Mouse (Mus musculus) heart, embryonic 12.5 days (tissue): ENCODE results near the gene Fndc1. TPM values are rescaled to one million over a fixed set of nuclear protein-coding genes. Genes with fewer than 3 reads are reported as not detected.

Experiments
- ATAC-seq: fragments of 200-750 bp; cut with Nextera tagmentation; 2 replicates; pipeline ENCODE4 v1.8.0; 2017; ENCODE audit warnings: moderate TSS enrichment, moderate library complexity; ENCODE audit not compliant: insufficient number of reproducible peaks, low FRiP score
- H3K27ac ChIP-seq: fragments of 300-500 bp; sonication (generic); 2 replicates; pipeline ENCODE4 v1.5.1; 2016; ENCODE audit warnings: mild to moderate bottlenecking, moderate library complexity; ENCODE audit not compliant: poor library complexity, severe bottlenecking
- H3K27me3 ChIP-seq: fragments of 300-500 bp; sonication (generic); replicated peaks from 2 replicates; pipeline ENCODE4 v1.6.1; 2016; ENCODE audit warnings: mild to moderate bottlenecking, moderate library complexity
- H3K36me3 ChIP-seq: fragments of 300-500 bp; sonication (generic); 2 replicates; pipeline ENCODE4 v1.6.1; 2016; ENCODE audit warnings: mild to moderate bottlenecking, moderate library complexity
- H3K4me1 ChIP-seq: fragments of 300-500 bp; sonication (generic); replicated peaks from 2 replicates; pipeline ENCODE4 v1.6.1; 2016; ENCODE audit warnings: mild to moderate bottlenecking
- H3K4me2 ChIP-seq: fragments of 300-500 bp; sonication (generic); 2 replicates; pipeline ENCODE4 v1.6.1; 2016; ENCODE audit warnings: mild to moderate bottlenecking, moderate library complexity
- H3K4me3 ChIP-seq: fragments of 300-500 bp; sonication (generic); 2 replicates; pipeline ENCODE4 v1.5.1; 2016; ENCODE audit warnings: mild to moderate bottlenecking
- H3K9ac ChIP-seq: fragments of 300-500 bp; sonication (generic); 2 replicates; pipeline ENCODE4 v1.6.1; 2016; ENCODE audit warnings: mild to moderate bottlenecking, moderate library complexity
- H3K9me3 ChIP-seq: fragments of 300-500 bp; sonication (generic); replicated peaks from 2 replicates; pipeline ENCODE4 v1.6.1; 2016; ENCODE audit warnings: mild to moderate bottlenecking, moderate library complexity
- WGBS: fragments of 180-500 bp; shearing (Covaris S2); methylation state at CpG from one replicate; pipeline ENCODE4 v1.1.7; 2016; 5-methylcytosine and 5-hydroxymethylcytosine counted together
- polyA plus RNA-seq: library from polyadenylated mRNA; unstranded; fragments of >200 nt; fragmentation: Nextera tagmentation; extraction: Ambion mirVana; gene quantifications from 2 replicates; pipeline ENCODE4 v1.2.1, GENCODE M21; 2016

The Fndc1 gene
- polyA plus RNA-seq, 1 experiment from 2014 or later: 4.6 TPM

DNA sequence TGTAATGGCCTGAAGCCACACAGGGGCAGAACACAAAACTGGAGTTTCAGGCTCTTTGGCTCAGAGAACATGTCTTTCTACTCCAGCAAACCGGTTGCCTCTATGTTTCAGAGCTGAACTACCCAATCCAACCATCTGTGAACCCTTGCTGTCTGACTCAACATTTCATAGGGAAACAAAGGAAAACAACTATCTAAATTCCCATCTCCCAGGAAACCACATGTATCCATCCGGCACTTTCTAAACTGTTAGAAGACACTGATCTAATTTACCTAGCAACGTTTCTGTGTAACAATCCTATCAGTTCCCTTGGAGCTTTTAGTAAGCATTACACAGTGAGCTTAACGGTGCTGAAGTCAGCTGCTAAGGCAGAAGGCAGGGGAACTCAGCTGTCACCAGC lies 67.3 kb downstream of the Fndc1 start:
- Histone ChIP-seq H3K9ac (no peak overlapping the region), H3K4me2 (no peak overlapping the region), H3K36me3 (no peaks in the 10 kb centered on the region), H3K4me1 (no peaks in the 10 kb centered on the region), H3K27ac (no peak overlapping the region), H3K4me3 (no peak overlapping the region), H3K27me3 (no peaks in the 10 kb centered on the region), H3K9me3 (no peaks in the 10 kb centered on the region)
- WGBS: 78% methylated on average over 4 of the region's 4 CpGs
- ATAC-seq: no peak

GRCm38 (mm10) chr17:7755001-7755400 lies 72.1 kb downstream of the Fndc1 start:
- no peak overlapping the region for H3K4me2 ChIP-seq
- no peaks in the 10 kb centered on the region for H3K4me1 ChIP-seq
- no peak for ATAC-seq
- no peaks in the 10 kb centered on the region for H3K27me3 ChIP-seq
- no peak overlapping the region for H3K27ac ChIP-seq
- H3K4me3 ChIP-seq: no peak overlapping the region
- WGBS: 86% methylated on average over 11 of the region's 11 CpGs
- H3K9ac ChIP-seq: no peak overlapping the region
- no peaks in the 10 kb centered on the region for H3K36me3 ChIP-seq
- no peaks in the 10 kb centered on the region for H3K9me3 ChIP-seq

- ATAC-seq: no peak
- no peaks in the 10 kb centered on the region for H3K9me3 ChIP-seq
- H3K27ac ChIP-seq: no peak overlapping the region
- no peaks in the 10 kb centered on the region for H3K4me1 ChIP-seq
- no peaks in the 10 kb centered on the region for H3K27me3 ChIP-seq
- no peaks in the 10 kb centered on the region for H3K36me3 ChIP-seq
- H3K4me3 ChIP-seq: no peak overlapping the region
- WGBS: 77% methylated on average over 7 of the region's 7 CpGs
- no peak overlapping the region for H3K9ac ChIP-seq
- H3K4me2 ChIP-seq: no peak overlapping the region
These were observed 73.7 kb downstream of the Fndc1 start for GRCm38 (mm10) chr17:7753383-7753782.

DNA sequence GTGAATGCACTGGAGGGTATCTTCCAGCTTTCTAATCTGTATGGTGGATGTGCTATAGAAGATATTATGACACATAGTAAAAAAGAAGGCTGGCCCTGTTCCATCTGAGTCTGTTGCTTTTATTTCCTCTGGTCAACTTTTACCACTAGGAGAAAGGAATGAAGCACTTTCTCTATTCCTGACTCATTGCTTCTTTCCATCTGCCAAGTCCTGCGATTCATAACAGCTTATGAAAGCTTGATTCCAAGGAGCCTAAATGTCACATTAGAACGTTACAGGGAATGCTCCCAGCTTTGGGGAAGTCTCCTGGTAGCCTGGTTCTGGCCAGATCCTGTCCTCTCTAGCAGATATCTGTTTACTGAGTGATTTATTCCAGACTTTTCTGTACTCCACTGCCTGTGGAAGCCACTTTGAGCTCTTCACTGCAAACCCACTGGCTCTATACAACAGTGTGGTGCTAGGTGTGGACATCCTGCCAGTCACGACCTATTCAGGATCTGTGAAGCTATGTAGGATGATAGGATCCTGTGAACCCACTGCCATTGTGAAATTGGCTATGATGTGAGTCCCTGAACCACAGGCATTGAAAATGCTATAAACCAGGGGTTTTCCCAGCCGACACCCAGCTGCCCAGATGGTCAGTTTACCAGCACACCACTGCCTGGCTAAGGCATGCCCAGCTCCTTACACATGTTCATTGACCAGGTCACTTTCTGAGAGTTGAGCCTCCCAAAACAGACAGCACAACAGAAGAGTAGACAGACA lies 77.9 kb downstream of the Fndc1 start:
- Histone ChIP-seq H3K4me2 (no peak overlapping the region), H3K27ac (no peak overlapping the region), H3K27me3 (no peaks in the 10 kb centered on the region), H3K9me3 (no peaks in the 10 kb centered on the region), H3K4me3 (no peak overlapping the region), H3K4me1 (no peaks in the 10 kb centered on the region), H3K36me3 (no peaks in the 10 kb centered on the region), H3K9ac (no peak overlapping the region)
- 72% methylated on average over 4 of the region's 4 CpGs for WGBS
- ATAC-seq: no peak

- no peak overlapping the region for H3K4me2 ChIP-seq
- H3K36me3 ChIP-seq: no peaks in the 10 kb centered on the region
- no peaks in the 10 kb centered on the region for H3K27me3 ChIP-seq
- H3K4me3 ChIP-seq: no peak overlapping the region
- no peaks in the 10 kb centered on the region for H3K9me3 ChIP-seq
- no peaks in the 10 kb centered on the region for H3K4me1 ChIP-seq
- no peak overlapping the region for H3K27ac ChIP-seq
- H3K9ac ChIP-seq: no peak overlapping the region
- WGBS: 77% methylated on average over 3 of the region's 3 CpGs
- ATAC-seq: no peak
These were observed 80.3 kb downstream of the Fndc1 start for GRCm38 (mm10) chr17:7746841-7747240.

DNA sequence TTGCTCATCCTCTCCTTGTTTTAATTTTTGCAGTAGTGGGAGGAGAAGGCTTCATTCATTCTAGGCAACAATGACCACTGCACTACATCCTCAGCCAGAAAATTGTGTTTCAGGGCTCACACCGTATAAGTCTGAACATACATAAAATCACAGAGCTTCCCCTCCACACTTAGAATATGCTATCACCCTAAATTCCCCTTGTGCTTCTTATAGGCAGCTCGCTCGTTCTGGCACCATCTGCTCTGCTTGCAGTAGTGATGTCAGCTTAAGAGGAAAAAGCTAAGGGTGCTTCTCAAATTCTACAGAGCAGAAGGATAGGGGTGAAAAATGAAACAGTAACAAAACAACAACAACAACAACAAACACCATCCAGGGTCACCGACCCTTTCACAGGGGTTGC lies 82.1 kb downstream of the Fndc1 start:
- H3K27ac ChIP-seq: no peak overlapping the region
- H3K9ac ChIP-seq: no peak overlapping the region
- no peaks in the 10 kb centered on the region for H3K9me3 ChIP-seq
- no peak overlapping the region for H3K4me3 ChIP-seq
- H3K27me3 ChIP-seq: no peaks in the 10 kb centered on the region
- 78% methylated on average over 4 of the region's 4 CpGs for WGBS
- no peak for ATAC-seq
- H3K4me2 ChIP-seq: no peak overlapping the region
- H3K4me1 ChIP-seq: no peaks in the 10 kb centered on the region
- no peaks in the 10 kb centered on the region for H3K36me3 ChIP-seq

DNA sequence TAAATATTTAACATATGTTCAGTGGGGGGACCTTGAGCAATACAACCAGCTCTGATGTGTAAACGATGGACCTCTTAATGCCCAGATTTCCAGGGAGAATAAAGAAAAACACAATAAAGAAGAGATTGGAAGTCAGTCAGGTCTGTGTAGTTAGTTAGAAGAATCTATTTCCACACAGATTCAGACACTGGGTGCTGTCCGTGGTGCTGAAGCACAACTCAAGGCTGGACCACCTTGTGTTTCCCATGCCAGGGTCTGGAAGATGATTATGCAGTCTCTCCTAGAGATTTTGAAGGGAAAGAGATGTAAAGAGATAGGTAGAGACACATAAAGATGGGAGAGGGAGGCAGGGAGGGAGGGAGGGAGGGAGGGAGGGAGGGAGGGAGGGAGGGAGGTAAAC lies 86.1 kb downstream of the Fndc1 start:
- H3K9ac ChIP-seq: no peak overlapping the region
- ATAC-seq: no peak
- 27% methylated on average over 2 of the region's 2 CpGs for WGBS
- H3K27me3 ChIP-seq: no peaks in the 10 kb centered on the region
- no peak overlapping the region for H3K4me2 ChIP-seq
- H3K27ac ChIP-seq: no peak overlapping the region
- H3K36me3 ChIP-seq: no peaks in the 10 kb centered on the region
- no peaks in the 10 kb centered on the region for H3K4me1 ChIP-seq
- no peak overlapping the region for H3K4me3 ChIP-seq
- H3K9me3 ChIP-seq: no peaks in the 10 kb centered on the region

DNA sequence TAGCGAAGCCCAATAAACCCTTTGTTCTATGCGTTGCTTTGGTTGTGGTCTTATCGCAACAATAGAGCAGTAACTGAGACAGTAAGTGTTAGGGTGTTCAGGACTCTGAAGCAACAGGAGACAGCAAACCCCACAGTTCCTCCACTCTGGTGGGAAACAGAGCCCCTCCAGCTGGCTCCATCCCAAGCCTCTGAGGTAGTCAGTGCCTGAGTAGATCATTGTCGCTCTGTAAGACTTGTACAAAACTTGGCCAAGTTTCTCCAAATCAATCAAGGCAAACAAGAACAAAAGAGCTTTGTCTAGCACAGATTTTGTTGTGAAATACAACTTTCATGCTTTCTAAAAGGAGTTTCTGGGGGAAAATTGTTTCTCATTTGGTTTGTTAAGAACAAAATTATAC lies 104.1 kb downstream of the Fndc1 start:
- H3K4me1 ChIP-seq: no peaks in the 10 kb centered on the region
- H3K4me2 ChIP-seq: no peak overlapping the region
- no peaks in the 10 kb centered on the region for H3K9me3 ChIP-seq
- H3K4me3 ChIP-seq: no peak overlapping the region
- WGBS: 80% methylated on average over 4 of the region's 4 CpGs
- H3K9ac ChIP-seq: no peak overlapping the region
- ATAC-seq: no peak
- no peak overlapping the region for H3K27ac ChIP-seq
- H3K36me3 ChIP-seq: no peaks in the 10 kb centered on the region
- H3K27me3 ChIP-seq: no peaks in the 10 kb centered on the region

- WGBS: 63% methylated on average over 1 of the region's 1 CpGs
- H3K27me3 ChIP-seq: peaks cover 4% of the 10 kb centered on the region; the same call in 1 of the 2 replicates
- no peak overlapping the region for H3K9ac ChIP-seq
- H3K27ac ChIP-seq: no peak overlapping the region
- H3K4me1 ChIP-seq: peaks cover 7% of the 10 kb centered on the region; the same call in 1 of the 2 replicates
- H3K36me3 ChIP-seq: no peaks in the 10 kb centered on the region
- H3K4me2 ChIP-seq: no peak overlapping the region
- ATAC-seq: no peak
- H3K4me3 ChIP-seq: no peak overlapping the region
- H3K9me3 ChIP-seq: no peaks in the 10 kb centered on the region
These were observed 108.2 kb downstream of the Fndc1 start for GRCm38 (mm10) chr17:7718886-7719285.

DNA sequence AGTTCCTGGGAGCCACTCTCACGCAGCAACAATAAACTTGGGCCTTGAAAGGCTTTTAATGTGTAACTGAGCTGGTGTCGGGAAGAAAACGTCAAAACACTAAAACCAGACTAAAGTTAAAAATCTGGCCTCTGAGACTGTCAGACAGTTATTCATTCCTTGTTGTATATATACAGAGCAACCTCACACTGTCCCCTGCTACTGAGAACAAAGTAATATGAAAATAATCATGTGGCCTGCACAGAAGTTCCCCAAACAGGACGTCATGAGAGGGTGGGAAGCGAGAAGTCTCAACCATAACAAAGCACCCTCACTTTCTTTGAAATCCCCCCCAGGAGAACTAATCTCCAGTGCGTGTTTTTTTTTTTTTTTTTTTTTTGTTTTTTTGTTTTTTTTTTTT lies 109.2 kb downstream of the Fndc1 start:
- peaks cover 4% of the 10 kb centered on the region; the same call in 1 of the 2 replicates for H3K27me3 ChIP-seq
- H3K9me3 ChIP-seq: no peaks in the 10 kb centered on the region
- H3K4me2 ChIP-seq: no peak overlapping the region
- H3K27ac ChIP-seq: no peak overlapping the region
- WGBS: 74% methylated on average over 6 of the region's 6 CpGs
- H3K9ac ChIP-seq: no peak overlapping the region
- no peak overlapping the region for H3K4me3 ChIP-seq
- H3K36me3 ChIP-seq: no peaks in the 10 kb centered on the region
- H3K4me1 ChIP-seq: peaks cover 7% of the 10 kb centered on the region; the same call in 1 of the 2 replicates
- no peak for ATAC-seq

DNA sequence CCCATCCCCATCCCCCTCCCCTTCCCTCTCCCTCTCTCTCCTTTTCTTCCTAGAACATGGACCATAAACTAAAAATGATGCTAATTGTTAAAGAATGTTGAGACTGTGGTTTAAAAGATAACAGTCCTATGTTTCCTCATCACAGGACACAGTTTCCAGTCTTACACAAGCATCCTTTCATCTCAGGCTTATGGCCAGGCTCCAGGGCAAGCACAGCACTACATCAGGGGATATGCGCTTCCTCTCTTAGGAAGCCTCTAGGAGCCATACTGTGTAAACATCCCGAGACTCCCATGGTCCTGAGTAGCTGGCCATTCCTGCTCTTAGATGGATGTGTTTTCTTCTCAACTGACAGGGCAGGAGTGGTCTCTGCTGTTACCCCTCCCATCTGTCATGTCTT lies 114.1 kb downstream of the Fndc1 start:
- no peak for ATAC-seq

DNA sequence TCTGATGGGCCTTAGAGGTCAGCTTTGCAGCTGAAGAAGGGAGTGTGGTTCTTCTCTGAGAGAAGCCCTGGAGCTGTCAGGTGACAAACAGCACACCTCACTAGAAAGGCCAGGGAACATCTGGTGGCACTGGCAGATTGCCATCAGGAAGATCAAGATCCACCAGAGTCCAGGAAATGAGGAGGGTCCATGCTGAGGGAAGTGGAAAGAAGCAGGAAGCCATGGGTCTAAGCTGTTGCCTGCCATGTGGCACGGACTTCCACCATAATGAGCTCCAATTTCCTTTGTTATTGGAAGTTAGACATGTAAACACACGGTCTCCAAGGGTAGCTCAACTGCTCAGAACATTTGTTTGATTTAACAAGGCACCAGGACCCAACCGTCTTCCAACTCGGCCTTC lies 120.0 kb downstream of the Fndc1 start:
- Histone ChIP-seq H3K4me3 (no peak overlapping the region), H3K27ac (no peak overlapping the region), H3K9me3 (no peaks in the 10 kb centered on the region), H3K4me1 (no peaks in the 10 kb centered on the region), H3K4me2 (no peak overlapping the region), H3K36me3 (no peaks in the 10 kb centered on the region), H3K27me3 (peaks cover 4% of the 10 kb centered on the region; the same call in 1 of the 2 replicates), H3K9ac (no peak overlapping the region)
- WGBS: 65% methylated on average over 4 of the region's 4 CpGs
- ATAC-seq: no peak

More for the DNA sequence above, 114.1 kb downstream of the Fndc1 start:
- 61% methylated on average over 2 of the region's 2 CpGs for WGBS
- H3K4me2 ChIP-seq: no peak overlapping the region
- H3K4me1 ChIP-seq: peaks cover 7% of the 10 kb centered on the region; the same call in 1 of the 2 replicates
- no peak overlapping the region for H3K27ac ChIP-seq
- no peaks in the 10 kb centered on the region for H3K9me3 ChIP-seq
- no peaks in the 10 kb centered on the region for H3K36me3 ChIP-seq
- H3K27me3 ChIP-seq: peaks cover 8% of the 10 kb centered on the region; the same call in 1 of the 2 replicates
- no peak overlapping the region for H3K9ac ChIP-seq
- H3K4me3 ChIP-seq: no peak overlapping the region
